Mouse (Mus musculus) ovary, postnatal 14 days (tissue): ENCODE data around the gene Atg4c.

Experiments used
- DNase-seq: peaks from one replicate; pipeline ENCODE4 v3.0.0; 2022; ENCODE audit warnings: low spot score

The Atg4c gene

DNA sequence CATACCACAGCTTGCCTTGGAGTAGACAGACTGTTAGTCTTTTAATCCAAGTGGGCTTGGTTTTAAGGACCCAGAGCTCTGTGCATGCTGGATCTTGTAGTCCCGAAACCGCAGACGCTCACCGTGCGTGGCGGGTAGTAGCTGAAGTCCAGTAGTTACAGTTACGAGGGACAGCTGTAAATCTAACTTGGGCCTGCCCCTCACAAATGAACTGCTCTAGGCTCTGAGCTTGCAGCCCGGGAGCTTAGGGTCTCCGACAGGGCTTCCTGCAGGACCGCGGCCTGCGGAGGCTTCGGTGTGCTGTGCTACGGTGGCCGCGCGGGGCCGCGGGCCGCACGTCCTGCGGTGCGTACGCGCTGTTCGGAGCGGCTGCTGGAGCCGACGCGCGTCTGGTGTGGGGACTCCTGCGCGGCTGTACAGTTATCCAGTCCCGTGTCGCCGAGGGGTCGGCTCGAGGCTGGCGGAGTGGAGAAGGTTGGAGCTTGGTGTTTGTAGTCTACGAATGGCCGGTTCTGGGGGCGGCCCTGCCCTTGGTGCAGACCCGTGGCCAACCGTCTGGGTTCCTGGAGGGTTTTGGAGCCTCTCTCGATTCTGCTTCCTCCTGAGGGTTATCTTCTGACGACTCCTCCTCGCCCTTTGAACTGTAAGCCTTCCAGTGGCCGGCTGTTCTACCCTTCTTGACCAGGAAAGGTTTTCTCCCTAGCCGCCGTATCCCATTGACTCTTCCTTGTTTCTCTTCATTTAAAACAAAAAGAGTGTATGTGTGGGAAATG is at the start of gene Atg4c:
Gene Atg4c (plus strand): TSS at position 125 of the 773 bp plus-strand sequence.
- DNase-seq: peak; percentile 76

DNA sequence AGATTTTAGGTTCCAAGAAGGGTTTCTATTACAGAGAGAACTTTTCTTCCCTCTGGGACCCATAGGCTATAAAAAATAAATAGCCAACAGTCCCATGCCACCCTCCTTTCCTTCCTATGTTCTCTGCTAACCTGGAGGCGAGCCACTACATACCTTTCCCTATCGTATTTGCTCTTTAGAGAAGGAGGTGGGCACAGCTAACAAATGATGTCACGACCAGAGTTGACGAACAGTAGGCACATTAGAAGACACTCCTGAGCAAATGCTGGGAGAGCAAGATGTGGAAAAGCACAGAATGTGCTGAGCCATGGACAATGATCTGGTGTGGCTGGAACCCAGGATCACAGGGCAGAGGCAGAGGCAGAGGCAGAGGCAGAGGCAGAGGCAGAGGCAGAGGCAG is 42.3 kb upstream of the Atg4c start:
- no peak for DNase-seq

DNA sequence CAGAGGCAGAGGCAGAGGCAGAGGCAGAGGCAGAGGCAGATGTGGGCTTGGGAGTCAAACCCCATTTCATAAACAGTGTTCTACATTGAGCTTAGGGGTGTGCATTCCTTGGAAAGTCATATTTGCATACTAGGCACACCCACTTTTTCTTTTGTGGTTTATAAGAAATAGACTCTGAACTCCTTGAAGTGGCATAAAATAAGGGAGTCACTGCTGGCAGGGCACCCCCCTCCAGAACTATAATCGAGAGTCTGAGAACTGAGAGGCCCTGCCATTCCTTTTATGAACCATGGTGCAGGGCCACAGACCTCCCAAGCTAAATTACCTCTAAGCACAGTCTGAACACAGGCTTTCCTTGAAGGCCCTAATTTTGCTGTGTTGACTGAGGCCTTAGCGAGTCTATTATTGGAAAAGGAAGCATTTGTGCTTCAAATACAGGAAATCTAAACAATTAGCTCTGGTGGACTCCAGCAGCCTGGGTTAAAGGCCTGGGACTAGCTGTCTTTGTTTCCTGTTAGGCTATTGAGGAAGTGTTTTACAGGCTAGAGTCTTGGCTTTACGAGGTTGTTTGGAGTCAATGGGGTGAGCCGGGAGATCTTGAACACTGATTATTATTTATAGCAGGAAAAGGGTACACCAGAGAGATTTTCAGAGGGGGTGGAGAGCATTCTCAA is 41.7 kb upstream of the Atg4c start:
- no peak for DNase-seq

DNA sequence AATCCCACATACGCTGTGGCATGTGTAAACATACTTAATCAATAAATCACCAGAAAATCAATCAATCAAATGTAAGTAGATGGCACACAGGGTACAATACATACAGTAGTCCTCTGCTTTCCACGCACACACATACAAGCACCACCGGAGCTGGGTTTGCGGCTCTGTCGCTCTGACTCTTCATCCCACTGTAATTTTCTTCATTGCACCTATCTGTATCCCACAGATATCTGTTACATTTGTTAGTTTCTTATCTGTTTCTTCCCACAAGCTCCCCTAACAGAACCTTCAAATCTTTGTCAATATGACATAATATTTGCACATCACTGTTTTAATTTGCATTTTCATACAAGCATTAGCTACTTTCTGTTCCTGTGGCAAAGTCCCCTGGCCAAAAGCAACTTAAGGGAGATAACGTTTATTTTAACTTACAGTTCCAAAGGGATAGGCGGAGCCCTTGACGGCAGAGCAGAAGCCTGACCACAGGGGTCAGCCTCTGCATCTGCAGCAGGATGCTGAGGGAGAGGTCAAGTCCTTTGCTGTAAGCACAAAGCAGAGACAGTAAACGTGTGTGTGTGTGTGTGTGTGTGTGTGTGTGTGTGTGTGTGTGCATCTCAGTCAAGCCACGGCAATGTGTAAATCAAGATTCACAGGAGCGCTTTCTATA is 37.0 kb upstream of the Atg4c start:
- DNase-seq: no peak

DNA sequence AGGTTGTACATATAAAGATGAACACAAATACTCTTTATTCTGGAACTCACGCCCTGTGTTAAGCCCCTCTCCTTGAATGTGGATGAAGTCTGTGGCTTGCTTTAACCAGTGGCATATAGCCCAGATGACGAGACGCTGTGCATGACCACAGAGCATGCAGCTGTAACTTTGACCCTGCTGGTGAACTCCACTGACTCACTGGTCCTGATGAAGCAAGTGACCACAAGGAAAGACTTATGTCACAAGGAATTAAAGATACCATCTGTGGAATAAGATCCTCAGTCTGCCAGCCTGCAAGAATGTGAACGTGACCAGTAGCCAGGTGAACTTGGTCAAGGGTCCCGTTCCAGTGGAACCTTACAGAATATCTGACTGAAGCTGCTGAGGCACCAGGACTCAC is 35.2 kb upstream of the Atg4c start:
- no peak for DNase-seq

DNA sequence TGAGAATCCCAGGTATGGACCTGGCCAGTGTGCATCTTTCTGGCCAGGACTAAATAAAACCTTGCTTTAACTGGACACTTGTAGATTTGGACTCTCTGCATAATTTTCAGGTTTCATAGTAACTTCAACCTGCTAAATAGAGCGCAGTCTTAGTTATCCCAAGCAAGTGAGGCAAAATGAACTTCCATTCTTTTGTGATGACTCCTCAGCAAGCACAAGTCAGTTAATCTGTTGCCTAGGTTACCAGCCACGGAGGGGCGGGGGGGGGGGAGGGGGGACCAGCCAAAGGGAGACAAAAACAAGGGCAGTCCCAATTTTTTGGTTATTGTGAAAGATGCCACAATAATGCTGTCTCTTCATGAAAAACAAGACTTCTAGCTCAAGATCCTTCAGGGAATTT is 33.3 kb upstream of the Atg4c start:
- DNase-seq: no peak

DNA sequence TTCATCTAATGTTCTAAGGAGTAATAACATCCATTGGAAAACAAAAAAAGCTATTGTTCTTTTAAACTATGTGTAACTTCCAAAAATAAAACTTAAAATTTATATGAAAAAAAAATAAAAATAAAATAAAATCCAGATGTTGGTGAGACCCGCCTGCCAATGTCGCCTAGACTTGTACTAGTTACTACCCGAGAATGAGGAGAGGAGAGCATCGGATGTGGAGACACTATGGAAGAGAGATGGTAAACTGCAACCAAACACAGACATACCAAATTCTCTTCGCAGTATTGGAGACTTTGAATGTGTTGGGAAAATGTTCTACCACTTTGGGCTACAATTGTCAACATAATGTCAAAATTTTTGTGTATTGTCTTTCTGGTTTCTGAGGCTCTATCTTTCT is 32.8 kb upstream of the Atg4c start:
- no peak for DNase-seq

DNA sequence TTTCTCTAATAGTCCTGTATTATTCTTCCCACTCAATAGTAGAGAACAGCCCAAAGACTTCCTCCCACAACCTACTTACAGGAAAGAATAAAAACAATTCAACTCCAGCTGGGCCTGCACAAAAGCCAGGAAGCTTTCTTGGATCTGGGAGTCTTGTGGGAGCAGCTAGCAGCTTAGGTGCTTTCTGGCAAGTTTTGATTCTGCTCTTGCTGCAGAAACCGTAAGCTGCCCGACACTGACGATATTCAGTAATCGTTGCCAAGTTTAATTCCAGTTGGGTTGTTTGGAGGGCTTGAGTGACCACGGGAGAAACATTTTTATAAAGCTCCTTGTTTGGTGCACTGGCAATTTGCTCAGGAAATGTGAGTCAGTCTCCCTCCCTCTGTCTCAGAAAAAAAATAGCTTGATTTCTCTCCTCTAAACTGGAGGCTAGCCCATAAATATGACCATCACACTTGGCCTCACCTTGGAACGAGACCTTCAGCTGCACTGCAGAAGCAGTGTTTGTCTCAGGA is 32.2 kb upstream of the Atg4c start:
- no peak for DNase-seq

DNA sequence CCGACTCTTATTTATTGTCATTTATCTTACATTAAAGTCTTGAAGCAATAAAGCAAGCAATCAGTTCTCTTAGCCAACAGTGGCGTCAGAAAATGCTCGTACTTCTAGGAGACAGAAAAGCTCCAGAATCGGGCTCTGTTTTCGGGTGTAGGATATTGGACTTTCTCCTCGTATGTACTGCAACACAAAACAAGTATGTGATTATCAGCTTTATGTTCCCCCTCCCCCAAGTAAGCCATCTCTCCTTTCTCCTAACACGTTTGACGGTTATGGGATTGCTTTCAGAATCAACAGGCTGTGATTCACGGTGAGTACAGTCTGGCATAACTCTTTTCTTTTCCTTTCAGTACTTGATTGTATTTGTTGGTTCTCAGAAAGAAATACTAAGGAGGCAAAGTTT is 30.7 kb upstream of the Atg4c start:
- DNase-seq: no peak

DNA sequence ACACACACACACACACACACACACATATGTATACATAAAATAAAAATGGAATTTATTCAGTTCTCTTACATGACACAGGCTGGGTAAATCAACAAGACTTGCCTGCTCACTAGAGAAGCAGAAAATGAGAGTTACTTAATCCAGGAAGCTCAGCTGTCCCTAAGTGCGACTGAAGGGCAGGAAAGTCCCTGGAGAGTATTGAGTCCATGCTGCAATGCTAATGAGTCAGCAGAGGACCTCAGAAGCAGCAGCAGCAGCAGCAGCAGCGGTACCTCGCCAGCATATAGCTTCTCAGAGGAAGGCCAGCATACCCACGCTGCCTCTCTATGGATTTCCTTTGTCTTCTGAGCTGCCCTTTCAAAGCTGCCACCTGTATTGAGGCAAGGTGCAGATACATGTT is 30.2 kb upstream of the Atg4c start:
- no peak for DNase-seq

DNA sequence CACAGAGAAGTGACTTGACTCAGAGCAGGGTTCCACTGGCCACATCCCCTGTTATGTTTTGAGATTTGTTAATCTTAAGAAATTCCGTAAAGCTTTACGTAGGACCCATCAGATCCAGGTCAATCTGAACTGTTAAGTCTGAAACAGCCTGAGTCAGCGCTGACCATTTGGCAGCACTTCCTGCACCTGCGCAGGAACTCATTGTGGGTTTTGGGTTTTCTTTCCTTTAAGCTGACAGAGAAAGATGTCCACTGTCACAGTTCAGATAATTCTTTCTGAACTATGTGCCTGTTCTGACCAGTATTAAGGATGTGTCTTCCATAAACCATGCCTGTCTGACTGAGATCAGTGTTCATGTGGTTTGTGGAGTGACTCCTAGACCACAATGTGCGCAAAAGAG is 24.9 kb upstream of the Atg4c start:
- DNase-seq: no peak

DNA sequence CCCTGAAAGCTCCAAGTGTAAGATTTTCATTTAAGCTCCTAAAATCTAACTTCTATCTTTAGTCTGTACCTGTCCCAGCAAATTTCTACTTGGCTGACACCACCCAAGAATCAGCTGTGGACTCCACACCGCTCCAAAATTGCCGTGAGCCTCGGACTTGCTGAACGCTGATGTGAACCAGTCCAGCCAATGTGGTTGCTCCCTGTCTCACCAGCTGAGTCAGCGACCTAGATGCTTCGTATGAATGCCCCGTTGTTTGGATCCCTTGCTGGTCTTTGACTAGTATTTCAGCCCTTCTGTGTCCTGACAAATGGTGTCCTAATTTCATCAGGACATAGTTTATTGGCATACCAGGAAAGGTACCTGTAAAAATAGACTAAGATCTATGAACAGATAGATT is 19.5 kb upstream of the Atg4c start:
- DNase-seq: no peak

DNA sequence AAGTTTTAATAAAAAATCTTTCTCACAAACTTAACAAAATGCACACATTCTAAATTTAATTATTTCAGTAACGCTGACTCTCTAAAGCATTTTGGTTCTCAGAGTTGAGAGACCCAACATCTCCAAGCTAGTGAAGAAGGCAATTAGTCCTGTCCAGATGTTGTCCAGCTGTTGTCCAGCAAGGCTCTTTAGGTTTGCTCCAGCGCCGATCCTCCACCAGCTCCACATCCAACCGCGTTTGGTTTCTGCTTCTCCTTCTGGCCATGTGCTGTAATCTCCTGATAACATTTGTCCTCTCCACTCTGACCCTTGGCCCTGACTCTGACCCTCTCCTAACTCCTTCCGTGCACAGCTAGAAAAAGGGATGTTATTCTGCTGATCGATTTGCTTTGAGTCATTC is 16.9 kb upstream of the Atg4c start:
- no peak for DNase-seq

DNA sequence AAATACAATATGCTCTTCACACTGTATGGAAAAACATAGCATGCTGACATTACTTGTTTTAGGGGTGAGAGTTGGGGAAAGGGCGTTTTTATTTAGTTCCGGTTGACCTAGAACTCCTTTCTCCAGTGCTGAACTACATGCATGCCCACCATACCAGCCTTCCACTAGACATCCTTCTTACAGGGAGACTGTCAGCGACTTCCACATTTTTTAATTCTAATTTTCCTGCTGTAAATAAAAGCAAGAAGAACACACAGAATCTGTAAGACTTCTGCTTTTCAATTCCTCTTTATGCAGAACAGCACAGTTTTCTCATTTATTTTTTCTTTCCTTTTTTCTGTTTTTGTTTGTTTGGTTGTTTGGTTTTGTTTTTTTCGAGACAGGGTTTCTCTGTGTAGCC is 16.5 kb upstream of the Atg4c start:
- DNase-seq: no peak

DNA sequence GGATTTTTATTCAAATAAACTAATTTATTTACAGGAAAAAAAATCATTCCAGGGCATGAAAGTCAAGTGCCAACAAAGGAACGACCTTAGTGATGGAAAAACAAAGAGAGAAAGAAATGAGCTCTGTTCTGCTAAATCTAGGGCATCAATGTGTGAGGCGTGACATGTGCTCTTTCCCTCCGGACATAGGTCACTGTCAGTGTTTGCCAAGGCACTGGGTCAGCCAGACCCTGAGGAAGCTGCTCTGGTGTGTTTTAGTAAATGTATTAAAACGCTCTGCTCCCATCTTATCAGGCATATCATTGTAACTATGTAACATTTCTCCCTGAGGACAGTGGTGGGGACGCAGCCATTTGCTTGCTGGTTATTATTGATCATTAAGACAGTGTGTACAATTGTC is 14.9 kb upstream of the Atg4c start:
- no peak for DNase-seq

DNA sequence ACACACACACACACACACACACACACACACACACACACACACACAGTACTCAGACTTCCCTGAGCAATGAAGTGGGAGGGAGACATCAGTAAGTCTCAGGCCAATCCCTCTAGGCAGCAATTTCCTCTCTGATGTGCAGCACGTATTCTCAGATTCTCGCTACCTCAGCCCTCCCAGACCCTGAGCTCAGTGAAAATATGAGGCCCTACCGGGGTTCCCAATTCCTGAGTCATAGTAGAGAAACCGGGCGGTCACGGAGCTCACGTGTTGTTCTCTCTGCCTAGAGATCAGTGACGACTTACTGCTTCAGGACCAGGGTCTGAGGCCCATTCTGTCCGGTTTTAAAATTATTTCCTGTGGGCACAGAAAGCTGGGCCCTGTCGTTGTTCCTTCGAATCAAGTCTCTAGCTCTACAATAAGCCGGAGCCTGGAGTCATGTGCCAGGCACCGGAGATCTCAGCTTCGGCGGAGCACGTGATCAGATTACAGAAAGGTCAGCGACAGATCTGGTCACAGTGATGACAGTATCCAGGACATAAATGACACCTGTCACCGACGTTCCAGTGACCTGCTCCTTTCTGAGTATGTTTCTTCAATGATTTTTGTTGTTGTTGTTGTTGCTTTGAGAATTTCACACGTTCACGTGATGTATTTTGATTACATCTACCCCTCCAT is 14.2 kb upstream of the Atg4c start:
- no peak for DNase-seq

DNA sequence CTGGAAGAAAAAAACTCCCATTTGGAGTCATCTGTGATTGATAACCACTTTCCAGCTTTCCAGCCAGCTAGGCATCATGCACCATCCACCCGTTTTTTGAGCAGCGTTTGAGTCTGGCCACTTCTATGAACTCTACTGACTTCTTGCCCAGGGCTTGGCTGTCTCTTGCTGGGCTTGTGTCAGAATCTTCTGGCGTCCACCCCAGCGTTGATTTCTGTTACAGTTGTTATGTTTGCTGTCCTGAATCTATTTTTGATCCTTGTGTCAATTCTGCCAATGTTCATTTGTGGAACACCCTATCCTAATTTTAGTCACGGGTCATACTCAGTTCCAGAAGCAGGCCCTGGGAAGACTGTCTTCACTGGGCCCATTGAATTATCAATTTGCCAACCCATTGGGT is 12.8 kb upstream of the Atg4c start:
- DNase-seq: no peak

DNA sequence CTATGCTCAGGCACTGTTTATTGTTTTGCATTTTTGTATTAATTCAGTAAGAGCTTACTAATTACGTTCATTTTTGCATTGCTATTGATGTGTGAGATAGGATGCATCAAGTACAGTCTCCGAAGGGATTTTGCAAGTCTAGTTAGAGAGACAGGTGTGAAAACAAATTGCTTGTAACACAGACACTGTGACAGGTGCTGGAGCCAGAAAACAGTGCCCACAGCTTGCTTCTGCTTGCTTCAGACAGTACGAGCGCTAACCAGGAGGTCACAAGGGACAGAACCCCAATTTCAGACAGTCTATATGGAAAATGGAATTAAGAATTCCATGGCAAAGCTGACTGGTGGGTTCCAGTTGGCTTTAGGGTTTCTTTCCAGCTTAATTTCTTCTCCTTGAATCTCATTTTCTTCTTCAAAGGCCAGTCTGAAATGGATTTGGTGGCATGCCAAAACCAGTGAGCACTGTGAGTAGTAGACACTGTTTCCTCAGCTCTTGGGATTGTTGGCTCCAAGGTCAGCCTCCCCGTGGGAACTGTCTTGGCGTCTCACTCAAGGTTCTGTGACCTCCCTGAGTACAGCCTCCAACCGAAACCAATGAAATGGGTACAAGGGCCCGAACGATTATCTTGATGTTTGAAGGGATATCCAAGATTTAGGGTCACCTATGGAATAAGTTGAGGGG is 11.9 kb upstream of the Atg4c start:
- DNase-seq: no peak

DNA sequence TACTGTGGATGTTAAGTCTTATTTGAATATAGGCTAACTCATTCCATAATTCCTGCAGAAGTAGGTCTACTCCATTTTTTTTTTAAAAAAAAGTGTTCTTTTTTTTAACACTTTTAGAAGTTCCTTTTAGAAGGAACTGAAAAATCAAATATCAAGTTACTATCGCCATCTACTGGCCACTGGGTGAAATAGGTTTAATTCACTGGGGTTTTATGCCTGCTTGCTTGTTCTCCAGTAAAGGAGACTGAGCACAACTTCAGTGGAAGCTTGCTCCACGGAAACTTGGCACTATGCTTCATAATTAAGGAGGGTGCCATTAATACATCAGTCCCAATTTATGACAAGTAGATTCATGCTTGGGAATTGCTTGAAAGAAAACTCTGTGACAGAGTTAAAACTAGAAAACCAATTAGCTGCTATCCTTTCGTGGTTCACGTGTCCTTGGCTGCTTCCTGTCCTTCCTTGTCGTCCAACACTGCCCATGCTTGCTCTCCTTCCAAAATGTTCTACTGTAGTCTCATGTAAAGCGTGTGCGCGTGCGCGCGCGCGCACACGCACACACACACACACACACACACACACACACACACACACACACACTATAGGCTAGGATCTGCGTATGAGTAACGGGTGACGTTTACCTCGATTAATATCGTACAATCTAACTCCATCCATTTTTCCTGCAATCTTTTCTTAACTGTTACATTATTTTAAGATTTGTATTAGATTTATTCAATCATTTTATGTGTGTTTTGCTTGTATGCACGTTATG is 10.9 kb upstream of the Atg4c start:
- DNase-seq: no peak

DNA sequence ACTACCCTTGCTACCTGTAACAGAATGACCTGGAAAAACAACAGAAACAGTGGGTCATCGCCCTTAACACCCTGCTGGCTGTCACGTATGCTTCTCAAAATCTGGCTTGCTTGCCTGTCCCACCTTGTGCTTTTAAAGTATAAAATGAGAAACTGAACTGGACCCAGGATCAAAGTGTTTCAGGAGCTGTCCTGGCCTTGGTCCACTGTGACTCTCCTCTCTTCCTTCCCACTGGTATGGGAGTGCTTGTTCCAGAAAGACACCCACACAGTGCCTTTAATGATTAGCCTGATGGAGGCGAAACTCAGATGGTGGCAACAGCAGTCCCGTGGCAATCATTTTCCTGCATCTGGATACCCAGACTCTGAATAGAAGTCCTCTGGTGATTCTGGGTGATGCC is 9.1 kb upstream of the Atg4c start:
- DNase-seq: no peak

DNA sequence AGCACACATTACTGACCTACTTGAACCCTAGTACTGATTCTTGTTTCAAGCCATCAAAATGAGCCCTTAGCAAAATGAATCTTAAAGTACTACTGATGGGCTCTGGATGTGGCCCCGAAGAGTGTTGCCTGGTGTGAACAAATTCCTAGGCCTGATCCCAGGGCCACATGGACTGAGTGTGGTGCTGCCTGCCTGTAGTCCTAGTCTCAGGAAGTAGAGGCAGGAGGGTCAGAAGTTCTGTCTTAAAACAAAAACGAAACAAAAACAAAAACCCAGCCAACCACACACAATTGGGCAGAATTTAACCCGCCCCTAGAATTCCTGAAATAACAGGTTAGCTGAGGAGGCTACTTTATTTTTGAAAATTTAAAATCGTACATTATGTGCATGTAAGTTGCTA is 8.4 kb upstream of the Atg4c start:
- DNase-seq: no peak
